Mouse (Mus musculus) heart, adult 11 months (tissue): ENCODE results near the gene Ackr3.
A peak's percentile ranks its signal among the peaks of the same experiment; 100 is the strongest.

ENCODE experiments used
- DNase-seq: peaks from one replicate; pipeline ENCODE4 v3.0.0; 2022

Gene Ackr3

GRCm38 (mm10) chr1:90203783-90204690, at the start of gene Ackr3:
Ackr3 (plus strand) TSS chr1:90203980.
- peak; percentile 99 for DNase-seq

DNA sequence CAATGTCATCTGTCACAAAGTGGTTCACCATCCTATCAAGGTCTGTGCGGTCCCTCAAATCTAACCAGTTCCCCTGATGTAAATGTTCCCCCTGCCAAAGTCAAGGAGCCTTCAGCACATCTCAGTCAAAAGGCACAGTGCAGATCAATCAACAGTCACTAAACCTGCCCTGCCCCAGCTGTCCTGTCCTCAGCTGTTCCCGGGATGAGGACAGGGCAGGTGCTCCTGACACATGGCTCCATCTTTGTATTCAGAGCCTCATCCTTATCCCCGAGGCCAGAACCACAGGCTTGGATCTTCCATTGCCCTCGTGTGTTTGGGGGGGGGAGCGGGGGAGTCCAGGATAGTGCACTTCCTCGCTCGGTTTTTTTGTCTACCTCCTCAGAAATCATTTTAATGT, 47.2 kb upstream of the Ackr3 start:
- DNase-seq: no peak

GRCm38 (mm10) chr1:90159927-90160326, 43.9 kb upstream of the Ackr3 start:
- no peak for DNase-seq

DNA sequence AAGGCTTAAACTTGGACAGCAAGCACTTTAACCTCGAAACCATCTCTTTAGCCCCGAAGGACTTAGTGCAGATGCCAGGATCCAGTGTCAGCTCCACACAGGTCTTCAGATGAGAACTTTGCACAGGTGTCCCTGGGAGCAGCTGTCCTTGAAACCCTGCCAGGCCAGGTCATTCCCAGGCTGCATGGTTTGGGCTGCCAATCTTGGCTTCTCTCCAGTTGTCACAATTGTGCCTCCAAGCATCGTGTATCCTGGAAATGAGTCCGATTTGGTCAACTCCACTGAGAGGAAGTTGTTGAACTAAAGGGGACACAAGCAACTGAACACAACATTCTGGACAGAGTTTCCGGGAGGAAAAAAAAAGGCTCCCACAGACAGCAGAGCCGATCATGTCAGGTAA, 42.2 kb upstream of the Ackr3 start:
- peak; percentile 97 for DNase-seq

- peak; percentile 96 for DNase-seq
These were observed 41.4 kb upstream of the Ackr3 start for GRCm38 (mm10) chr1:90162379-90162857.

DNA sequence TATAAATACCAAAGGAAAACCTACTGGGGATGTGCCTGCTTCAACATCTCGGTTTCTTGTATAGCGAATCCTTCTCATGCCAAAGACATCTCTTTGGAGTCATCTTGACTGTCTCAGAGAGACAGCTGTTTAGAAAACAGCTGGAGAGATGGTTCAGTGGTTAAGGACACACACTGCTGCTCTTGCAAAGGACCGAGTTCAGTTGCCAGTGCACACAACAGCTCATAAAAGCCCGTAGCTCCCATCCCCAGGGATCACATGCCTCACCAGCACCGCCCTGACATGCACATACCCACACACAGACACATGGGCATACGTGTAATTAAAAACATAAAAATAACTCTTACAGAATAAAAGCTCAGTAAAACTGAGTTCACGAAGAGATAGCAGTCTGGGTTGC, 40.6 kb upstream of the Ackr3 start:
- DNase-seq: no peak

GRCm38 (mm10) chr1:90164319-90164718, 39.5 kb upstream of the Ackr3 start:
- no peak for DNase-seq

GRCm38 (mm10) chr1:90174338-90174737, 29.4 kb upstream of the Ackr3 start:
- no peak for DNase-seq

DNA sequence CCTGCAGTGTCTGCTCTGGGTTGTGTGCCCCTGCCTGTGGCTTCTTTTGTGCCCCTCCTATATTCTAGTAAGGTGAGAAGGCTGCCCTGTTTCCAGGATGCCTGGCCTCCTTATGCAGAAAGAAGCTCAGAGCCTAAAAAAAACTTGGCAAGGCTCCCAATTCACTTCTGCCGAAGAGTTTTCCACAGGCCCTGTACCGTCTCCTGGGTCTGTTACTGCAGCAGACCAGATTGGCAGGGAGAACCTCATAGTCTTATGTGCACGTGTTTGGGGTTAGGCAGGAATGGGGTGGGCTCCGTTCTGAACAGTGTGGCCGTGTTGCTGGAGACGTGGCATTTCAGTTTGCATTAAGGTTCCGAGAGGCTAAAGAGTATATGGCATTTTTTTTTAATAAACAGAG, 27.6 kb upstream of the Ackr3 start:
- DNase-seq: no peak

GRCm38 (mm10) chr1:90177565-90177964, 26.2 kb upstream of the Ackr3 start:
- DNase-seq: no peak

- no peak for DNase-seq
These were observed 25.8 kb upstream of the Ackr3 start for GRCm38 (mm10) chr1:90177978-90178377.

- no peak for DNase-seq
These were observed 23.3 kb upstream of the Ackr3 start for GRCm38 (mm10) chr1:90180479-90180878.

DNA sequence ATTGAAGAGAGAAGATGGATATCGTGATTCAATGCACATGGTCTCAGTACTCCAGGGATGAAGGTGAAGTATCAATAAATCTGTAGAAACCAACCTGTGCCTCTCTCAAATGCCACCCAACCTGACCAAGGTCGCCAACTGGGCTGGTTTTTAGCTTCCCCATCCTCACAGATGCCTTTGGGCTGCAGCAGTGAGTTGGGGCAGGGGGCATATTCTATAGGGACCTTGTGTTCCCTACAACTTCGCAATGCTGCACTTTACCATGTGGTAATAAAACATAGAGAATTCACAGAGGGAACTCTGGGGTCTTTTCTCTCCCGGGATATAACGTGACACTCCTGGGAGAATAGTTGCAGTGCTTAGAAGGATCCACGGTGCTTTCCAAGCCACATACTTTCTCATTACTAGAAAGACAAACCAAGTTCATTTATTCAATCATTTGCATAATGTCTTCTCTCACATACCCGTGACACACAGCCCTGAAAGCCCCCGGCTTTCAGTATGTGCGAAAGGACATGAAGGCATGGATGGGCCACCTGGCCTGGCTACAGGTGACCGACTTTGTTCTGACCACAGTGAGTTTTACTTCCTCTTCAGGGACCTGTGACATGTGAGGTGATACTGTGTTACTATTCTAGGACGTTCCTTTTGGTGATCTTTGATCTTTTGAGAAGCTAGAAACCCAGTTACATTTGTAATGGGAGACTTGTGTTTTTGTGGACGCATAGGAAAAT, 22.6 kb upstream of the Ackr3 start:
- DNase-seq: no peak

DNA sequence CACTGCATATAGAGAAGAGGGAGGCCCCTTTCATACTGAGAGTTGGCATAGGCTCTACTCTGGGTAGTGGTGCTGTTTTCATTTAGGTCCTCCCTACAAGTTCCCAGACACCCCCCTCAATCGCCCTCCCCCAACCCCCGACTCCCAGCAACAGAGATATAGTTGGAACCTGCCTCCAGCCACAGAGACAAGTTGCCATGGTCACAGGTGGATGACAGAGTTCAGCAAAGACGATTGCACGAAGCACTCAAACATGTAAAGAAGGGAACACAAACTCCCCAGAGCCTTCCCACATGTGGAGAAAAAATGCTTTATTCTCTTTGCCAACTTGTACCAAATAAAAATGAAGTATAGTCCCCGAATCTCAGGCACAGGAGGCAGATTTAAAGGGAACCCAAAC, 21.3 kb upstream of the Ackr3 start:
- DNase-seq: no peak

GRCm38 (mm10) chr1:90183602-90184001, 20.2 kb upstream of the Ackr3 start:
- DNase-seq: no peak

GRCm38 (mm10) chr1:90186173-90186572, 17.6 kb upstream of the Ackr3 start:
- peak; percentile 94 for DNase-seq

DNA sequence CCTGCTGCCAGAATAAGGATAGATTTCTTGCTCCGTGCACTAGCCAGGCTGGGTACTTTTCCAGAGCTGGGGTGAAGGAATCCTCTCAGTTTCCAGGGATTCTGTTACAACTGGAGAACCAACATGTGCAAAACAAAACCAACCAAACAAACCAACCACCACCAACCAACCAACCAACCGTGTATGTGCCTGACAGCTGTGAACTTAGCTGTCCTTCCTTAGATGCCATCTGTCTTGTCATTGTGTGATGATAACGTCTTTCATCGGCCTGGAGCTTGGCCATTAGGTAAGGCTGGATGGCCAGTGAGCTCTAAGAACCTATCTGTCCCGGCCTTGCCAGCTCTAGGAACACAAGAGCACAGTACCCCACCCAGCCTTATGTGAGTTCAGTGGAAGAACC, 16.9 kb upstream of the Ackr3 start:
- DNase-seq: no peak

DNA sequence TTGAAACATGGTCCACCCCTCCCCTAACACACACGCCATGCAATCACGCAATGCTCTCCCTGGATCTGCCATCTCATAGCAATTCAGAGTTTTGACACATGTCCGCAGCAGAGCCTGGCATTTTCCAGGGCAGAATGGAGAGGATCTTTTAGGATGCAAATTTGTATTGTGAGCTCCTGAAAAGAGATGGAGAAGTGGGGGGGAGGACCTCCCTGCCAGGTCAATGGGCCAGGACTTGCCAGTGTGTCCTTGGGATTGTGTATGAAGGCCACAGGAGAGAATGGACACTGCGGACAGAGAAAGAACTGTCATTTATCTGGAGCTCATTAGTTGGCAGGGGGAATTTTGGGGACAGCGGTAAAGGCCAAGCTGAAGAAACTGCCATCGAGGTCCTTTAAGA, 14.7 kb upstream of the Ackr3 start:
- no peak for DNase-seq

GRCm38 (mm10) chr1:90201246-90201645, 2.5 kb upstream of the Ackr3 start:
- peak; percentile 97 for DNase-seq

- peak; percentile 91 for DNase-seq
These were observed 2.1 kb upstream of the Ackr3 start for GRCm38 (mm10) chr1:90201655-90202054.

GRCm38 (mm10) chr1:90202207-90202978, 1.4 kb upstream of the Ackr3 start:
- peak; percentile 99 for DNase-seq

GRCm38 (mm10) chr1:90203341-90203740, 439 bp upstream of the Ackr3 start:
- peak; percentile 87 for DNase-seq

DNA sequence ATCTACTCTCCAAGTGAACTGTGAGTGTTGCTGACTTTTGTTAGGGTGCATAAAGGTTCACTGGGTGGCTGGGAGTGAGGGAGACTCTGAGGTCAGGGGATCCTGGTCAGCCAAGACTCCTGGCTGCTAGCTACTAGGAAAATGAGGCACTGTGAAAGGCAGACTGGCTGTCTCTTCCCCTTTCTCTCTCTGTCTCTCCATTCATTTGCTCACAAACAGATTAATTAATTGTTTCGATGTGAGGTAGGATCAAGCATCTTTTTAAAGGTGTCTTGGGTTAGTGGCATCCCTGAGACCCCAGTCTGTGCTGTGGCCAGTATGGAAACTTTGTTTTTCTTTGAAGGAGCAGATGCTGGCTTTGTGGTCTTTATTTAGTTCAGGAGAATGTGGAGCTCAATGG, 1.0 kb downstream of the Ackr3 start:
- DNase-seq: no peak
